Mouse (Mus musculus): ENCODE data around the gene Tln1.

DNA sequence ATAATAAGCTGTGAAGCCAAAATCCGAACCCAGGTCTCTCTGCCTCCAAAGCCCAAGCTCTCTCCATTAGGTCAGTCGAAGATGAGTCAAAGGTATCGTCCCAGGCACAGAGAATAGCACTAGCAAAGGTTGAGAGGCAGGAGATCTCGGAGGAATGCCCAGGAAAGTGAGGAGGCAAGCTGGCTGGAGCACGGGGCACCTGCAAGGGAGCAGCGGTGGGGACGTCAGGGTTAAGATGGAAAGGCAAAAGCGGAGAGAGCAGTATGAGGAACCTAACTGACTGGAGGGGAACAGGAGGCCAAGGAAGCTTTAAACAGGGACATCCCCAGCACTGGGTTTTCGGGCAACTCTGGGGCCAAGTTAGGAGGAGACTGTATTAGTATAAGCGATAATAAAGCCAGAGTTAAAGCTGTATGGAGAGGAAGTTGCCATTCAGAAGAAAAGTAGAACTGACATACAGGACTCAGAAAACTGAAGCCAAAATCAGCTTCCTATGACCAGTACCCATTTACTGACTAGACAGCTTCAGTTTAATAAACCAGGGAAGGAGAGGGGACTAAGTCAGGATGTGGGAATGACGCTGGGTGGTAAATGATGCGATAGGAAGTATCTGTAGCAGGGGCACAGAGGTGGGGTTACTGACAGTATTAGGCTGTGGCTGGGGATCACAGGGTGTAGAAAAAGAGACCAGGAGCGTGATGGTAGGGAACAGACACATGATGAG is 2.8 kb downstream of the Tln1 start:
- TF ChIP-seq CTCF (conservative IDR thresholded peaks at IDR 0.05; ENCODE audit: low read length) (no peak), POU5F1 (IDR thresholded peaks at IDR 0.05; ENCODE audit: borderline replicate concordance, low read length) (no peak)
